Mouse (Mus musculus): ENCODE data around the gene Cttnbp2. TPM values are rescaled to one million over a fixed set of nuclear protein-coding genes. Genes with fewer than 3 reads are reported as not detected.
A peak's percentile ranks its signal among the peaks of the same experiment; 100 is the strongest.

Gene Cttnbp2
- total RNA-seq, 2 experiments from 2014 or later = 164 to 179 TPM

- no peak for TF ChIP-seq CTCF (IDR thresholded peaks at IDR 0.05)
- no peak overlapping the region for H3K4me3 ChIP-seq
- H3K27ac ChIP-seq = peak overlapping the region; percentile 66; the same call in 1 of the 2 replicates
- DNase-seq (ENCODE audit: extremely low spot score in 1 of 2, low spot score in 2 of 2) = no peak
- intact Hi-C loops (cut with DNase I) = no loop called here
Observed at GRCm38 (mm10) chr6:18434355-18434754, 80.3 kb downstream of the Cttnbp2 start.

- no peak for DNase-seq (ENCODE audit: extremely low spot score in 1 of 2, low spot score in 2 of 2)
- intact Hi-C loops (cut with DNase I) = no loop called here
- TF ChIP-seq CTCF (IDR thresholded peaks at IDR 0.05) = no peak
- Histone ChIP-seq H3K4me3 (no peak overlapping the region), H3K27ac (no peak overlapping the region)
Observed at GRCm38 (mm10) chr6:18432362-18432761, 82.3 kb downstream of the Cttnbp2 start.

GRCm38 (mm10) chr6:18431891-18432290 is 82.8 kb downstream of the Cttnbp2 start:
- no peak overlapping the region for H3K4me3 ChIP-seq
- no peak for DNase-seq (ENCODE audit: extremely low spot score in 1 of 2, low spot score in 2 of 2)
- intact Hi-C loops (cut with DNase I) = no loop called here
- H3K27ac ChIP-seq = no peak overlapping the region
- no peak for TF ChIP-seq CTCF (IDR thresholded peaks at IDR 0.05)

GRCm38 (mm10) chr6:18430062-18430461 is 84.6 kb downstream of the Cttnbp2 start:
- no peak overlapping the region for H3K4me3 ChIP-seq
- DNase-seq (ENCODE audit: extremely low spot score in 1 of 2, low spot score in 2 of 2) = no peak
- intact Hi-C loops (cut with DNase I) = no loop called here
- H3K27ac ChIP-seq = no peak overlapping the region
- no peak for TF ChIP-seq CTCF (IDR thresholded peaks at IDR 0.05)

- Histone ChIP-seq H3K4me3 (no peak overlapping the region), H3K27ac (peak overlapping the region; percentile 70)
- DNase-seq (ENCODE audit: extremely low spot score in 1 of 2, low spot score in 2 of 2) = no peak
- intact Hi-C loops (cut with DNase I) = loop anchor here (2.0 kb wide), 1 partner anchor 88 kb away; no protein-coding TSS in a partner anchor
- TF ChIP-seq CTCF (IDR thresholded peaks at IDR 0.05) = no peak
Observed at GRCm38 (mm10) chr6:18424822-18425221, 89.8 kb downstream of the Cttnbp2 start.

GRCm38 (mm10) chr6:18424367-18424766 is 90.3 kb downstream of the Cttnbp2 start:
- DNase-seq (ENCODE audit: extremely low spot score in 1 of 2, low spot score in 2 of 2) = no peak
- intact Hi-C loops (cut with DNase I) = loop anchor here (2.0 kb wide), 1 partner anchor 88 kb away; no protein-coding TSS in a partner anchor
- peak overlapping the region; percentile 70 for H3K27ac ChIP-seq
- H3K4me3 ChIP-seq = no peak overlapping the region
- no peak for TF ChIP-seq CTCF (IDR thresholded peaks at IDR 0.05)

GRCm38 (mm10) chr6:18423112-18423511 is 91.5 kb downstream of the Cttnbp2 start:
- Histone ChIP-seq H3K27ac (peak overlapping the region; percentile 22), H3K4me3 (no peak overlapping the region)
- TF ChIP-seq CTCF (IDR thresholded peaks at IDR 0.05) = no peak
- intact Hi-C loops (cut with DNase I) = no loop called here
- DNase-seq (ENCODE audit: extremely low spot score in 1 of 2, low spot score in 2 of 2) = no peak

GRCm38 (mm10) chr6:18421561-18421960 is 93.1 kb downstream of the Cttnbp2 start:
- Histone ChIP-seq H3K27ac (no peak overlapping the region), H3K4me3 (no peak overlapping the region)
- intact Hi-C loops (cut with DNase I) = no loop called here
- no peak for TF ChIP-seq CTCF (IDR thresholded peaks at IDR 0.05)
- no peak for DNase-seq (ENCODE audit: extremely low spot score in 1 of 2, low spot score in 2 of 2)

- DNase-seq (ENCODE audit: extremely low spot score in 1 of 2, low spot score in 2 of 2) = no peak
- Histone ChIP-seq H3K4me3 (no peak overlapping the region), H3K27ac (no peak overlapping the region)
- no peak for TF ChIP-seq CTCF (IDR thresholded peaks at IDR 0.05)
- intact Hi-C loops (cut with DNase I) = no loop called here
Observed at GRCm38 (mm10) chr6:18420660-18421059, 94.0 kb downstream of the Cttnbp2 start.

GRCm38 (mm10) chr6:18417866-18418454 is 96.7 kb downstream of the Cttnbp2 start:
- Histone ChIP-seq H3K27ac (no peak overlapping the region), H3K4me3 (no peak overlapping the region)
- no peak for DNase-seq (ENCODE audit: extremely low spot score in 1 of 2, low spot score in 2 of 2)
- no peak for TF ChIP-seq CTCF (IDR thresholded peaks at IDR 0.05)
- intact Hi-C loops (cut with DNase I) = no loop called here

- intact Hi-C loops (cut with DNase I) = no loop called here
- H3K27ac ChIP-seq = no peak overlapping the region
- no peak for TF ChIP-seq CTCF (IDR thresholded peaks at IDR 0.05)
- DNase-seq (ENCODE audit: extremely low spot score in 1 of 2, low spot score in 2 of 2) = no peak
- H3K4me3 ChIP-seq = no peak overlapping the region
Observed at GRCm38 (mm10) chr6:18415961-18416360, 98.7 kb downstream of the Cttnbp2 start.

- intact Hi-C loops (cut with DNase I) = no loop called here
- Histone ChIP-seq H3K27ac (no peak overlapping the region), H3K4me3 (no peak overlapping the region)
- DNase-seq (ENCODE audit: extremely low spot score in 1 of 2, low spot score in 2 of 2) = no peak
- no peak for TF ChIP-seq CTCF (IDR thresholded peaks at IDR 0.05)
Observed at GRCm38 (mm10) chr6:18411505-18412225, 103.0 kb downstream of the Cttnbp2 start.

- DNase-seq (ENCODE audit: extremely low spot score in 1 of 2, low spot score in 2 of 2) = no peak
- TF ChIP-seq CTCF (IDR thresholded peaks at IDR 0.05) = no peak
Observed at GRCm38 (mm10) chr6:18408445-18408844, 106.2 kb downstream of the Cttnbp2 start.

More at GRCm38 (mm10) chr6:18408445-18408844, 106.2 kb downstream of the Cttnbp2 start:
- intact Hi-C loops (cut with DNase I) = no loop called here
- peak overlapping the region; percentile 74 for H3K27ac ChIP-seq
- no peak overlapping the region for H3K4me3 ChIP-seq

Data from left cerebral cortex, adult 2 months (tissue).